Mouse (Mus musculus): ENCODE data around the gene Lsr. TPM values are rescaled to one million over a fixed set of nuclear protein-coding genes. Genes with fewer than 3 reads are reported as not detected.
"Not testable (repeated sequence)": the region's sequence is repeated elsewhere in the genome, so short reads cannot be mapped to it uniquely, and the experiment has no call there.

Gene Lsr
- total RNA-seq, 4 experiments from 2014 or later = 5.2 to 6.6 (median 6.1) TPM

- DNase-seq (ENCODE audit: low spot score in 2 of 2) = no peak
These were observed 10.4 kb downstream of the Lsr start for GRCm38 (mm10) chr7:30962862-30963261.

- DNase-seq (ENCODE audit: low spot score in 2 of 2) = no peak
These were observed 13.4 kb downstream of the Lsr start for GRCm38 (mm10) chr7:30959786-30960349.

GRCm38 (mm10) chr7:30958866-30959487 is 14.3 kb downstream of the Lsr start:
- DNase-seq (ENCODE audit: low spot score in 2 of 2) = no peak

- DNase-seq (ENCODE audit: low spot score in 2 of 2) = no peak
These were observed 15.0 kb downstream of the Lsr start for GRCm38 (mm10) chr7:30958109-30958865.

- peak; percentile 83 to 93 for DNase-seq (ENCODE audit: low spot score in 2 of 2)
These were observed 15.9 kb downstream of the Lsr start for GRCm38 (mm10) chr7:30957367-30957783.

- peak; percentile 51 to 80 for DNase-seq (ENCODE audit: low spot score in 2 of 2)
These were observed 16.4 kb downstream of the Lsr start, which contains the start of gene Usf2 for GRCm38 (mm10) chr7:30956756-30957366. Gene Usf2, minus strand, starts transcription at chr7:30956803.

GRCm38 (mm10) chr7:30956357-30956751 is 16.9 kb downstream of the Lsr start:
- DNase-seq (ENCODE audit: low spot score in 2 of 2) = no peak

GRCm38 (mm10) chr7:30955584-30956356 is 17.5 kb downstream of the Lsr start:
- DNase-seq (ENCODE audit: low spot score in 2 of 2) = peak; percentile 69 to 77

GRCm38 (mm10) chr7:30954971-30955520 is 18.2 kb downstream of the Lsr start:
- DNase-seq (ENCODE audit: low spot score in 2 of 2) = no peak

GRCm38 (mm10) chr7:30954036-30954435 is 19.2 kb downstream of the Lsr start:
- DNase-seq (ENCODE audit: low spot score in 2 of 2) = no peak

- DNase-seq (ENCODE audit: low spot score in 2 of 2) = no peak
These were observed 19.8 kb downstream of the Lsr start for GRCm38 (mm10) chr7:30953459-30953858.

GRCm38 (mm10) chr7:30952441-30953265 is 20.6 kb downstream of the Lsr start:
- DNase-seq (ENCODE audit: low spot score in 2 of 2) = no peak

- not testable (repeated sequence) for DNase-seq (ENCODE audit: low spot score in 2 of 2)
These were observed 23.4 kb downstream of the Lsr start for GRCm38 (mm10) chr7:30949902-30950301.

- no peak for DNase-seq (ENCODE audit: low spot score in 2 of 2)
These were observed 27.4 kb downstream of the Lsr start for GRCm38 (mm10) chr7:30945876-30946275.

GRCm38 (mm10) chr7:30945466-30945865 is 27.8 kb downstream of the Lsr start:
- not testable (repeated sequence) for DNase-seq (ENCODE audit: low spot score in 2 of 2)

GRCm38 (mm10) chr7:30944706-30945105 is 28.6 kb downstream of the Lsr start:
- DNase-seq (ENCODE audit: low spot score in 2 of 2) = not testable (repeated sequence)

GRCm38 (mm10) chr7:30943909-30944635 is 29.2 kb downstream of the Lsr start, which contains the start of gene Hamp:
Gene Hamp, minus strand, starts transcription at chr7:30944032.
- no peak for DNase-seq (ENCODE audit: low spot score in 2 of 2)

- not testable (repeated sequence) for DNase-seq (ENCODE audit: low spot score in 2 of 2)
These were observed 30.9 kb downstream of the Lsr start for GRCm38 (mm10) chr7:30942365-30942764.

GRCm38 (mm10) chr7:30940070-30940469 is 33.2 kb downstream of the Lsr start:
- DNase-seq (ENCODE audit: low spot score in 2 of 2) = not testable (repeated sequence)

Data from left cerebral cortex, adult 8-10 months (tissue).